Mouse (Mus musculus) embryo, embryonic 11.5 days (tissue): ENCODE measurements around the gene Dcakd.
A peak's percentile ranks its signal among the peaks of the same experiment; 100 is the strongest.

Experiments
- DNase-seq: peaks from one replicate; pipeline ENCODE4 v3.0.0-alpha.2; 2012; ENCODE audit warnings: low read depth, low spot score

Gene Dcakd

GRCm38 (mm10) chr11:103006286-103007000, 21.7 kb downstream of the Dcakd start:
- DNase-seq, result no peak

- no peak for DNase-seq
These were observed 22.7 kb downstream of the Dcakd start for GRCm38 (mm10) chr11:103005254-103005981.

GRCm38 (mm10) chr11:103004852-103005251, 23.3 kb downstream of the Dcakd start:
- no peak for DNase-seq

- no peak for DNase-seq
These were observed 24.9 kb downstream of the Dcakd start for GRCm38 (mm10) chr11:103003210-103003609.

- no peak for DNase-seq
These were observed 27.1 kb downstream of the Dcakd start for GRCm38 (mm10) chr11:103001063-103001462.

- no peak for DNase-seq
These were observed 28.0 kb downstream of the Dcakd start for GRCm38 (mm10) chr11:103000111-103000510.

- no peak for DNase-seq
These were observed 28.7 kb downstream of the Dcakd start for GRCm38 (mm10) chr11:102999317-102999970.

- no peak for DNase-seq
These were observed 29.4 kb downstream of the Dcakd start for GRCm38 (mm10) chr11:102998577-102999316.

- DNase-seq, result no peak
These were observed 29.9 kb downstream of the Dcakd start for GRCm38 (mm10) chr11:102998254-102998576.

GRCm38 (mm10) chr11:102996991-102997770, 31.0 kb downstream of the Dcakd start:
- no peak for DNase-seq

- DNase-seq, result no peak
These were observed 31.7 kb downstream of the Dcakd start for GRCm38 (mm10) chr11:102996385-102996784.

- no peak for DNase-seq
These were observed 33.2 kb downstream of the Dcakd start for GRCm38 (mm10) chr11:102994952-102995351.

GRCm38 (mm10) chr11:102993420-102994029, 34.6 kb downstream of the Dcakd start:
- DNase-seq, result no peak

GRCm38 (mm10) chr11:102992940-102993339, 35.2 kb downstream of the Dcakd start:
- DNase-seq, result peak; percentile 70

GRCm38 (mm10) chr11:102991681-102992080, 36.5 kb downstream of the Dcakd start:
- no peak for DNase-seq

GRCm38 (mm10) chr11:102990152-102990663, 37.9 kb downstream of the Dcakd start:
- DNase-seq, result no peak

GRCm38 (mm10) chr11:102989641-102990151, 38.4 kb downstream of the Dcakd start:
- no peak for DNase-seq

- no peak for DNase-seq
These were observed 43.0 kb downstream of the Dcakd start for GRCm38 (mm10) chr11:102985160-102985559.

- DNase-seq, result no peak
These were observed 43.5 kb downstream of the Dcakd start for GRCm38 (mm10) chr11:102984615-102985014.

GRCm38 (mm10) chr11:102984086-102984485, 44.0 kb downstream of the Dcakd start:
- DNase-seq, result no peak
